Mouse (Mus musculus) heart, postnatal 25 days (tissue): Measurements from ENCODE around the gene 2300003K06Rik. TPM values are rescaled to one million over a fixed set of nuclear protein-coding genes. Genes with fewer than 3 reads are reported as not detected.
"Not testable (repeated sequence)": the region's sequence is repeated elsewhere in the genome, so short reads cannot be mapped to it uniquely, and the experiment has no call there.

Experiments
- DNase-seq: peaks from one replicate; pipeline ENCODE4 v3.0.0; 2022; ENCODE audit warnings: low spot score
- intact Hi-C: fragments of 180-260 bp; cut with DNase I; formaldehyde crosslinking; loops from one replicate; pipeline ENCODE4 v1.15.1; 2025
- total RNA-seq, 2 experiments: library from RNA; stranded (reverse); gene quantifications; 2 replicates each; pipeline ENCODE4 v1.2.3; 2021

The 2300003K06Rik gene
- total RNA-seq = not detected

DNA sequence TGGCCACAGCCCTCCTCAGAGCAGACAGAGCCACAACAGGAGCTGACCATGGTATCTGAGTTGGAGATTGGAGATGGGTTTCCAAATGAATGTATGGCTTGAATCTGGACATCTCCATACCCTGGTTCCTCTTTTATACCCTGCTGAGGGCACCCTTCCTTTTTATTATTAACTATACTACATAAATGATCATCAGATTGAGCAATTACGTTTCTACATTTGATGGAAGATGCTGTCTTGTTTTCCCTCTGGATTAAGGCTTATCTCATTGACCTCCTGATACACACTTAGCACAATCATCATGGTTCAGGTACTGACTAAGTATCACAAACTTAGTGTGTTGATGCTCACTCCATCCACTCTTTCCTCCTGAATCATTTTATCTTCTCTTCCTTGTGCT lies at the start of gene 2300003K06Rik:
TSS of gene 2300003K06Rik (minus strand) at position 101 of the 400 bp plus-strand sequence.
- no peak for DNase-seq
- intact Hi-C loops = no loop called here

DNA sequence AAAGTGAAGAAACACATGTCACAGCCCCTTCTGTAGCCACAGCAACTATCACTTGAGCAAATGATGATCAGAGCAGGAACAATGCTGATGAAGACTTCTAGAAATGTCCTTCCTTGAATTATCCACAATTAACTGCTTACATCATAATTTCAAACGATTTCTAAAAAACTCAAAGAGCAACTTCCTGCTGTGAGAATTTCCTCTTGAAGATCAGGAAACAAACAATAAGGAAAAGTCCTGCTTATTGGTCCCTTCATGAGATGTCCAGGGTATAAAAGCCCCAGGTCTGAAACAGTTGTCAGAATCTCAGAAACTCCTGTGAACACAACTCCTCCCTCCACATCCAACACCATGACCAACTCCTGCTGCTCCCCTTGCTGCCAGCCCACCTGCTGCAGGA lies 41.0 kb upstream of the 2300003K06Rik start, which contains the start of gene Gm11567:
TSS of gene Gm11567 (plus strand) at position 301 of the 400 bp plus-strand sequence.
- DNase-seq, intact Hi-C loops: not testable (repeated sequence)

DNA sequence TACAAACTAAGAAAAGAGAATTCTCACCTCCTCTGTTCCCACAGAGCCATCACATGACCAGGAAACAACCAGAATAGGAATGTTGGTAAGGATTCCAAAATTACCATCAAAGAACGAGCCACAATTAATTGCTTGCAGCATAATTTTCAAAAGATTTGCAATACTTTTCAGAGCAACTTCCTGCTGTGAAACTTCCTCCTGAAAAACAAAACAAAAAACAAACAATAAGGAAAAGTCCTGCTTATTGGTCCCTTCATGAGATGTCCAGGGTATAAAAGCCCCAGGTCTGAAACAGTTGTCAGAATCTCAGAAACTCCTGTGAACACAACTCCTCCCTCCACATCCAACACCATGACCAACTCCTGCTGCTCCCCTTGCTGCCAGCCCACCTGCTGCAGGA lies 35.2 kb upstream of the 2300003K06Rik start, which contains the start of gene Krtap9-1:
TSS of gene Krtap9-1 (plus strand) at position 301 of the 400 bp plus-strand sequence.
- DNase-seq, intact Hi-C loops: not testable (repeated sequence)

- intact Hi-C loops, DNase-seq: not testable (repeated sequence)
Observed at GRCm38 (mm10) chr11:99864176-99864575, 26.3 kb upstream of the 2300003K06Rik start, which contains the start of gene Gm11559. Gene Gm11559 (plus strand): TSS chr11:99864476.

DNA sequence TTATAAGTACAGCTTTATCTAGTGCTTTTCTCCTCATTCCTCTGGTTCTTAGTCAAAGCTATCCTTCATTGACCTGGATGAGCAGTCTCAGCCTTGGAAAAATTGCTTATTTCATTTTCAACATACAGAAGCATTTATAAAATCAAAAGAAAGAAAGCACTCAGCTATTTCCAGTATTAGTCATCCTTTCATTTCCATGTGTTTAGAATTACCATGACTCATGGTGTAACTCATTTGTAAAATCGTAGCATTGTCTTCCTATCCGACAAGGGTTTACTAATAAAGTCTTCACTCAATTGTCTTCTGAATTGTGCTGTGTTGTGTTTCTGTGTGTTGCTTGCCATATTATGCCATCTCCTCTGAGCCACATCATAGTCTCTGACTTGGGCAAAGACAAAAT lies 20.9 kb upstream of the 2300003K06Rik start:
- no peak for DNase-seq
- intact Hi-C loops = no loop called here

DNA sequence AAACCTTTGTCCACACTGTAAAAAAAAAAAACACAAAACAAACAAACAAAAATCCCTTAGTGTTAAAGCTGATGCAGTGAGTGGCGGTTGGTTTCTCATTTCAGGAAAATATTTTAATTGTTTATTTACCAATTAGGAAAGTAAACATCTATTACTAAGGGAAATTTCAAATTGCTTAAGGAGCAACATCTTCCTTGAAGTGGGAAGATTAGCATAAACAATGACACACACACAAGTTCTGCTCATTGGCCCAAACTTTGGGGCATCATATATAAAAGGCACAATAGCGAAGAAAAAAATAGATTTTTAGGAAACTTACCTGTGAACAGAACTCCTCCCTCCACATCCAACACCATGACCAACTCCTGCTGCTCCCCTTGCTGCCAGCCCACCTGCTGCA lies 19.8 kb upstream of the 2300003K06Rik start, which contains the start of gene Gm11568:
TSS of gene Gm11568 (plus strand) at position 301 of the 400 bp plus-strand sequence.
- DNase-seq = no peak
- intact Hi-C loops = no loop called here

DNA sequence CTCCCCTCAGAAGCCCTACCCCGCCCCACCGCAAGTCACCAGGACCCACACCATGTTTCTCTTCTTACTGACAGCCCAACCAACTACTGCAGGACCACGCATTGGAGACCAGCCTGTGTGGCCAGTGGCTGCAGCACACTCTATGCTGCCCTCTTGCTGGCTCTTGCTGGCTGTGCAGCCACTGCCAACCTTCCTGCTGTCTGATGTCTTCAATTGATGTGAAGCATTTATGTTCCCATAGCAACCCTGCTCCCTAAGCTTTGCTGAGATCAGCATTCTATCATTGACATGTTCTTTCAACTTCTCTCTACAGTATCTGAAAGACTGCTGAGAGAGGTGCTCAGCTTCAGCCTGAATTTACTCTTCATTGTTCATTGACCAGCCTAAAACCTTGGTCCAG lies 16.3 kb upstream of the 2300003K06Rik start:
- intact Hi-C loops = no loop called here

DNA sequence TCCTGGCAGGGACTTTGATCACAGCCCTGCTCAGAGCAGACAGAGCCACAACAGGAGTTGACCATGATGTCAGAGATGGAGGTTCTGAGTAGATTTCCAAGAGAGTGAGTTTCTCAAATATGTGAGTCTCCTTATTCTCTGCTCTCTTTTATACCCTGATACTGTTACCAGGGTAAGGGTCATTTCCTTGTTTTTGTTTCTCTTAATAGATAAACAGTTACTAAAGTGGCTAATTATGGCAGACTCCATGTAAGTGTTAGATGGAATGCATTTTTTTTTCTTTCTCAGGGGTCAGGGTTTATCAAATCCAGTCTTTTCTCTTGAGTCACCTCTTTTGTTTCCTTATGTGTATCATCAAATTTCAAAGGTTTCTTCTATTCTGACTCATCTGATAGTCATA lies 13.6 kb upstream of the 2300003K06Rik start, which contains the start of gene Krtap4-16:
TSS of gene Krtap4-16 (minus strand) at position 101 of the 400 bp plus-strand sequence.
- intact Hi-C loops = no loop called here
- no peak for DNase-seq

More for the DNA sequence above, 16.3 kb upstream of the 2300003K06Rik start:
- DNase-seq = no peak

DNA sequence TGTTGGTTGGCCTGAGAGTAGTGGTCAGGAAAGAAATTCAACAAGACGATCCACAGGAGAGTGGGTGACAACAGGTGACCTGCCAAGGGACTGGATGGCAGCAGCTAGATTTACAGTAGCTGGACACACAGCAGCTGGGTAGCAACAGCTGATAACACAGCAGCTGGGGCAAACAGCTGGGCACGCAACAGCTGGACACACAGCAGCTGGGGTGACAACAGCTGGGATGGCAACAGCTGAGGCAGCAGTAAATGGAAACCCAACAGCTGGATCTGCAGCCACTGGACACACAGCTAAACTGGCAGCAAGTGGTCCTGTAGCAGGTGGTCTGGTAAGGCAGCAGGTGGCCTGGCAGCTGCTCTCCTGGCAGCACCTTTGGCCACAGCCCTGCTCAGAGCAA lies 8.9 kb upstream of the 2300003K06Rik start:
- no peak for DNase-seq
- intact Hi-C loops = no loop called here

GRCm38 (mm10) chr11:99842185-99842584 lies 4.3 kb upstream of the 2300003K06Rik start:
- intact Hi-C loops = no loop called here

DNA sequence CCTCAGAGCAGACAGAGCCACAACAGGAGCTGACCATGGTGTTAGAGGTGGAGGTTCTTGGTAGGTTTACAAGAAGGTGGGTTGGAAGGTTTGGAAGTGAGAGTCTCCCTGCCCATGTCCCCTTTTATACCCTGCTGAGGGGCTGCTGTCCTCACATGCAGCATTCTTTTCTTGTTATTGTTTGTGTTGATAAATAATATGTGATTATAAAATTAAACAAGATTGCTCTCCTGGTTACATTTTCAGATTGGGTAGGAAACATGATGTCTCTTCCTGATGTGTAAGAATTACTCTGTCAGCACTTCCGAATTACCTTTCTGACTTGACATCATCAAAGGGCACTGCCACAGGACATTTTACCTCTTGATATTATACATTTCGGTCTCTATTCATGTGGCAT lies 22.3 kb downstream of the 2300003K06Rik start, which contains the start of gene Gm11564:
TSS of gene Gm11564 (minus strand) at position 101 of the 400 bp plus-strand sequence.
- intact Hi-C loops, DNase-seq: not testable (repeated sequence)

More at GRCm38 (mm10) chr11:99842185-99842584, 4.3 kb upstream of the 2300003K06Rik start:
- DNase-seq = no peak

- intact Hi-C loops, DNase-seq: not testable (repeated sequence)
Observed at GRCm38 (mm10) chr11:99809792-99810191, 28.1 kb downstream of the 2300003K06Rik start, which contains the start of gene Krtap4-13. Gene Krtap4-13 (minus strand): TSS chr11:99809892.

- DNase-seq, intact Hi-C loops: not testable (repeated sequence)
Observed at GRCm38 (mm10) chr11:99804346-99804745, 33.5 kb downstream of the 2300003K06Rik start, which contains the start of gene Gm11554. Gene Gm11554 (minus strand): TSS chr11:99804446.

- intact Hi-C loops, DNase-seq: not testable (repeated sequence)
Observed at GRCm38 (mm10) chr11:99798832-99799231, 39.0 kb downstream of the 2300003K06Rik start, which contains the start of gene Gm11569. Gene Gm11569 (minus strand): TSS chr11:99798932.

DNA sequence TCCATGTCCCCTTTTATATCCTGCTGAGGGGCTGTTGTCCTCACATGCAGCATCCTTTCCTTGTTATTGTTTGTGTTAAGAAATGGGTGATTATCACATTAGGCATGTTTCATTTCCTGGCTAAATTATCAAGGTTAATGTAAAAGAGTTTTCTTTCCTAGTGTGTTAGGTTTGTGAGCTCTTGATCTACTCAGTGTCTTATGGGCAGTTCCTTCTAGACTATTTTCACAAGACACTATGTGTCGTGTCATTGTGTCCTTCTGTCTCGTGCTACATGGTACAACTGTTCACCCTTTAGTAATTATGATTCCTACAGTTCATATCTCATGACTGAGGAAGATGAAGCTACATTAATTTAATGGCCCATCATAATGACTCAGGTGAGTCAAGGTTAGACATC lies 44.5 kb downstream of the 2300003K06Rik start, which contains the start of gene Gm11596:
TSS of gene Gm11596 (minus strand) at position 101 of the 400 bp plus-strand sequence.
- DNase-seq = no peak
- intact Hi-C loops = no loop called here

Other genes with a start within 250 kb of the 2300003K06Rik start
- not detected for gene Krtap1-3, start 246.7 kb downstream of the 2300003K06Rik start, total RNA-seq
- not detected for gene Krtap9-3, start 240.0 kb downstream of the 2300003K06Rik start, total RNA-seq
- gene Gm11938, start 234.8 kb downstream of the 2300003K06Rik start, total RNA-seq = not detected
- gene Gm11937, start 227.9 kb downstream of the 2300003K06Rik start, total RNA-seq = not detected
- not detected for gene Krtap2-4, start 223.2 kb downstream of the 2300003K06Rik start, total RNA-seq
- gene Gm11562, start 217.6 kb downstream of the 2300003K06Rik start, total RNA-seq = not detected
- gene Krtap4-1, start 209.8 kb downstream of the 2300003K06Rik start, total RNA-seq = not detected
- not detected for gene Krtap4-2, start 203.0 kb downstream of the 2300003K06Rik start, total RNA-seq
- not detected for gene Krtap4-7, start 194.0 kb downstream of the 2300003K06Rik start, total RNA-seq
- gene Gm11555, start 187.8 kb downstream of the 2300003K06Rik start, total RNA-seq = not detected
- gene Gm11563, start 179.1 kb downstream of the 2300003K06Rik start, total RNA-seq = not detected
- gene Krtap4-6, start 172.1 kb downstream of the 2300003K06Rik start, total RNA-seq = not detected
- not detected for gene Gm14190, start 147.3 kb downstream of the 2300003K06Rik start, total RNA-seq
- gene Gm14180, start 103.8 kb downstream of the 2300003K06Rik start, total RNA-seq = not detected
- not detected for gene Gm11595, start 65.2 kb downstream of the 2300003K06Rik start, total RNA-seq
- not detected for gene Krtap4-8, start 57.4 kb downstream of the 2300003K06Rik start, total RNA-seq
- gene Krtap4-9, start 52.9 kb downstream of the 2300003K06Rik start, total RNA-seq = not detected
- gene Gm11596, start 44.6 kb downstream of the 2300003K06Rik start, total RNA-seq = not detected
- gene Gm11569, start 39.1 kb downstream of the 2300003K06Rik start, total RNA-seq = not detected
- gene Gm11554, start 33.6 kb downstream of the 2300003K06Rik start, total RNA-seq = not detected
- not detected for gene Krtap4-13, start 28.2 kb downstream of the 2300003K06Rik start, total RNA-seq
- gene Gm11564, start 22.4 kb downstream of the 2300003K06Rik start, total RNA-seq = not detected
- gene Krtap4-16, start 13.5 kb upstream of the 2300003K06Rik start, total RNA-seq = not detected
- gene Gm11568, start 19.9 kb upstream of the 2300003K06Rik start, total RNA-seq = not detected
- gene Gm11559, start 26.4 kb upstream of the 2300003K06Rik start, total RNA-seq = not detected
- not detected for gene Krtap9-1, start 35.3 kb upstream of the 2300003K06Rik start, total RNA-seq
- not detected for gene Gm11567, start 41.1 kb upstream of the 2300003K06Rik start, total RNA-seq
- not detected for gene Krtap31-1, start 69.9 kb upstream of the 2300003K06Rik start, total RNA-seq
- not detected for gene Gm11565, start 76.7 kb upstream of the 2300003K06Rik start, total RNA-seq
- gene Krtap31-2, start 98.2 kb upstream of the 2300003K06Rik start, total RNA-seq = not detected
- gene Krtap9-5, start 110.4 kb upstream of the 2300003K06Rik start, total RNA-seq = not detected
- gene Krtap29-1, start 141.0 kb upstream of the 2300003K06Rik start, total RNA-seq = not detected
- not detected for gene Krtap16-1, start 148.5 kb upstream of the 2300003K06Rik start, total RNA-seq
- not detected for gene Krtap17-1, start 155.9 kb upstream of the 2300003K06Rik start, total RNA-seq
- not detected for gene Krt33a, start 178.1 kb upstream of the 2300003K06Rik start, total RNA-seq
- not detected for gene Krt33b, start 191.8 kb upstream of the 2300003K06Rik start, total RNA-seq
- not detected for gene Krt34, start 203.5 kb upstream of the 2300003K06Rik start, total RNA-seq
- gene Krt31, start 212.5 kb upstream of the 2300003K06Rik start, total RNA-seq = not detected